Mouse (Mus musculus): ENCODE measurements around the gene Hdac11. TPM values are rescaled to one million over a fixed set of nuclear protein-coding genes. Genes with fewer than 3 reads are reported as not detected.

The Hdac11 gene
- total and polyA plus RNA-seq, 3 experiments = 17.4 to 22.7 (median 18.4) TPM

DNA sequence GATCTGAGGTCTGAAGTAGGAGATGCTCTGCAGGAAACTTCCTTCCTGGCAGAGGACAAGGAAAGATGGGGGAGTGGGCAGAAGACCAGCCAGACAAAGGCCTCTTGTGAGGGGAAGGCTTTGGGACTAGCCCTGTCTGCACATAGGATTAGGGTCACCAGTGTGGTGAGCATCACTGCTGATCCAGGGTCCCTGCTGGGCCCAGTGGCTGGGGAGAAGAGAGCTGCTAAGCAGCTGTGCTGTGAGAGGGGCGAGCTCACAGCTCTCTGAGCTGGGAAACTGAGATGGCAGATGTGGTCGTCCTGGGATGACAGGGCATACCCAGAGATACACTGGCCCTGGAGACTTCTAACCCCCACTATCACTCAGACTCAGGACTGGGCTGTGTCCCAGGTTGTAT, 35.0 kb downstream of the Hdac11 start:
- no peak for DNase-seq
- Histone ChIP-seq H3K27ac (no peak overlapping the region), H3K4me3 (no peak overlapping the region), H3K79me2 (replicated peaks; ENCODE audit: control insufficient read depth, insufficient read depth, low read length) (no peaks in the 10 kb centered on the region), H3K9ac (ENCODE audit: low read depth, low read length) (no peak overlapping the region), H3K27me3 (ENCODE audit: control insufficient read depth, insufficient read depth, low read length) (no peaks in the 10 kb centered on the region), H3K36me3 (ENCODE audit: control insufficient read depth, insufficient read depth, low read length) (no peaks in the 10 kb centered on the region), H3K4me1 (ENCODE audit: control insufficient read depth, insufficient read depth, low read length) (peaks cover 12% of the 10 kb centered on the region)
- TF ChIP-seq EP300 (IDR thresholded peaks at IDR 0.05; ENCODE audit: insufficient read depth, low read depth, low read length) = no peak
- TF ChIP-seq CTCF (IDR thresholded peaks at IDR 0.05) = no peak
- no peak for TF ChIP-seq POLR2A (IDR thresholded peaks at IDR 0.05; ENCODE audit: insufficient read depth, low read depth, low read length)
- WGBS = 78% methylated on average over 2 of the region's 2 CpGs
- intact Hi-C loops (cut with DNase I) = no loop called here

DNA sequence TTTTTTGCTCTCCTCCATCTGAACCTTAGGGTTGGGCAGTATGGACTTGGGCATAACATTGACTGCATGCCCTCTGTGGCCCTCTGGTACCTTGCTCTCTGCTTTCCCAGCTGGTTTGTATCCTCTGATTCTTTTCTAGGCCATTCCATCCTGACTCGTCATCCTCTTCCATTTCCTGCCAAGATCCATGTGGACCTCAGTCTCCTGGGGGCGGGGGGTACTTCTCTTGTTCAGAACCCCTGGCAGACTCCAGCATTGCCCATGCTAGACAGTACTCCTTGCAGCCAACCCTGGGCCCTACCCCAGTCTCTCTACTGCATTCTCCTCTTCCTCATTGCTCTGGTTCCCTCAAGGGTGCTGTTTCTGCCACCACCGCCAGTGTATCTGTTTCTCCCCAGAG, 36.0 kb downstream of the Hdac11 start:
- no peak overlapping the region for H3K4me3 ChIP-seq
- TF ChIP-seq EP300 (IDR thresholded peaks at IDR 0.05; ENCODE audit: insufficient read depth, low read depth, low read length) (no peak), CTCF (IDR thresholded peaks at IDR 0.05) (no peak), POLR2A (IDR thresholded peaks at IDR 0.05; ENCODE audit: insufficient read depth, low read depth, low read length) (no peak)
- no peak overlapping the region for H3K9ac ChIP-seq (ENCODE audit: low read depth, low read length)
- no peak for DNase-seq
- peaks cover 8% of the 10 kb centered on the region for H3K4me1 ChIP-seq (ENCODE audit: control insufficient read depth, insufficient read depth, low read length)
- no peaks in the 10 kb centered on the region for H3K27me3 ChIP-seq (ENCODE audit: control insufficient read depth, insufficient read depth, low read length)
- no peaks in the 10 kb centered on the region for H3K36me3 ChIP-seq (ENCODE audit: control insufficient read depth, insufficient read depth, low read length)
- 64% methylated on average over 3 of the region's 3 CpGs for whole genome bisulfite sequencing
- intact Hi-C loops (cut with DNase I) = no loop called here
- H3K27ac ChIP-seq = no peak overlapping the region
- no peaks in the 10 kb centered on the region for H3K79me2 ChIP-seq (replicated peaks; ENCODE audit: control insufficient read depth, insufficient read depth, low read length)

DNA sequence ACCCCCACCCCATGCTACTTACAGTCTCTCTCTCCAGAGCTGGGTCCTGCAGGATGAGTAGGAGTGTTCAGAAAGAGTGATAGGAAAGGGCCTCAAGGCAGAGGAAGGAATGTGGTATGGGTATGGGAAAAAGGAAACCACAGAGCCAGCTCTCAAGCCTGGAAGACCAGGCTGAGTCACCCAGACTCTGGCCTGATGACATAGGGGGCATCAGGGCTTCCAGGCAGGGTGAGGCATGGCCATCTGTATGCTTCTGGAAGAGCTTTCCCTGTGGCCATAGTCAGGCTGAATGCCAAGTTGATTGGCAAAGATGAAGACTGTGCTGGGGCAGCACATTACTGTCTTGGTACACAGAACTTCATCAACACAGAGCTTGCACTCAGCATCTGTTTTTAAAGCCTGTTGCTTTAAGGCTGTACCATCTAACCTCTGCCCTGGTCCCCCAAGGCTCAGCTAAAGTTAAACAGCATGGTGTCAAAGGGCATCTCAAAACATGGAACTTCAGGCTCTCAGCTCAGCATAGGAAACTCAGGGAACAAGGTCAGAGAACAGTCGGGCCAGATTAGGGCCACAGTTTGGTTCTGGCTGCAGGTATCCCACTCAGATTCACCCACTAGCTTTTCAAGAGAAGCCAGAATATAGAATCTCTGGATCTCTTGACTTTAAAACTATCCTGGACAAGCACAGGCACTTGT, 36.5 kb downstream of the Hdac11 start:
- Histone ChIP-seq H3K9ac (ENCODE audit: low read depth, low read length) (no peak overlapping the region), H3K79me2 (replicated peaks; ENCODE audit: control insufficient read depth, insufficient read depth, low read length) (no peaks in the 10 kb centered on the region), H3K4me3 (no peak overlapping the region), H3K36me3 (ENCODE audit: control insufficient read depth, insufficient read depth, low read length) (no peaks in the 10 kb centered on the region), H3K27me3 (ENCODE audit: control insufficient read depth, insufficient read depth, low read length) (no peaks in the 10 kb centered on the region), H3K27ac (no peak overlapping the region), H3K4me1 (ENCODE audit: control insufficient read depth, insufficient read depth, low read length) (peaks cover 2% of the 10 kb centered on the region; the same call in 1 of the 2 replicates)
- intact Hi-C loops (cut with DNase I) = no loop called here
- WGBS = 72% methylated on average over 1 of the region's 1 CpGs
- no peak for TF ChIP-seq EP300 (IDR thresholded peaks at IDR 0.05; ENCODE audit: insufficient read depth, low read depth, low read length)
- TF ChIP-seq CTCF (IDR thresholded peaks at IDR 0.05) = no peak
- no peak for TF ChIP-seq POLR2A (IDR thresholded peaks at IDR 0.05; ENCODE audit: insufficient read depth, low read depth, low read length)
- DNase-seq = no peak

DNA sequence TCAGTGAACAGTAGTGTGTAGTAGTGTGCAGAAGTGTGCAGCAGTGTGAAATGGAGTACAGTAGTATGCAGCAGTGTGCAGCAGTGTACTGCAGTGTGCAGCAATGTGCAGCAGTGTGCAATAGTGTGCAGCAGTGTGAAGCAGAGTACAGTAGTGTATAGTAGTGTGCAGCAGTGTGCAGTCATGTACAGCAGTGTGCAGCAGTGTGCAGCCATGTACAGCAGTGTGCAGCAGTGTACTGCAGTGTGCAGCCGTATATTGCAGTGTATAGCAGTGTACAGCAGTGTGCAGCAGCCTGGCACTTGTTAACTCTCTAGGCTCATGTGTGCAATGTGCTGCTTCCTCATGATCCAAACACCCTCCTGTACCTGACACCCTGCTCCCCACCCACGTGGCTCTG, 42.0 kb downstream of the Hdac11 start:
- intact Hi-C loops (cut with DNase I) = no loop called here
- WGBS = 72% methylated on average over 2 of the region's 2 CpGs

DNA sequence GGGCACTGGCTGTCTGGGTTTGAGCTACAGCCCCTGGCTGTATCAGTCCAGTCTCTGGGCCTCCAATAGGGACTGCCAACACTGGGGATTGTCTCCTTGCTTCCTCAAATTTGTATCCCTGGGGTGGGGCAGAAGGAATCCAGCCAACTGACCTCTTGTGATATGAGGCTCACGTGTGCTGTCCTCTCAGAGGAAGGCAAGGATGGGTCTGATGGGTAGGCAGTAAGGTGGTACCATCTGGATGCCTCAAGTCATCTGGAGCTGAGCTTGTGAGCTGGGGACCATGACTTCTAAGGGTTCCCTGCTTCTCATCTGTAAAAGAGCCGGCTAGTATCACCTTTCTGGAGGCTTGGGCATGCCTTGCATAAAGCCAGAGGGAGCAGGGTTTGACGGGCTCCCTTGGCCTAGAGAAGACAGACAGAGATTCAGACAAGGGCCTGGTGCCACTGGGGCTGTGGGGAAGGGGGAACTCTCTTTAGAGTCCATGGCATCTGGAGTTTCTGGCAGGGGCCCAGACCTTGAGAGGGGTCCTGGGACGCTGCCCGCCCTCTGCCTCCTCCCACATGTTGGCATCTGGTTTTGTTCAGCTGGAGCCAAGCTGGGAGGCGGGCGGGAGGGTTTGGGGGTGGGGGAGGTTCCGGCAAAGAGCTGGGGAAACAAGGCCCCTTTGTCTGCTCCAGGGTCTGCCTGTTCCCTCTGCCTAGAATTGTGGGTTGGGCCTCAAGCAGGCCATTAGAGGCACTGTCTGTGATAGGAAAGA, 44.1 kb downstream of the Hdac11 start:
- intact Hi-C loops (cut with DNase I) = no loop called here
- WGBS = 59% methylated on average over 8 of the region's 8 CpGs
- TF ChIP-seq EP300 (IDR thresholded peaks at IDR 0.05; ENCODE audit: insufficient read depth, low read depth, low read length) (no peak), POLR2A (IDR thresholded peaks at IDR 0.05; ENCODE audit: insufficient read depth, low read depth, low read length) (no peak), CTCF (IDR thresholded peaks at IDR 0.05) (no peak)
- no peaks in the 10 kb centered on the region for H3K27me3 ChIP-seq (ENCODE audit: control insufficient read depth, insufficient read depth, low read length)
- peaks cover 7% of the 10 kb centered on the region for H3K4me1 ChIP-seq (ENCODE audit: control insufficient read depth, insufficient read depth, low read length)
- DNase-seq = no peak
- no peaks in the 10 kb centered on the region for H3K36me3 ChIP-seq (ENCODE audit: control insufficient read depth, insufficient read depth, low read length)
- no peaks in the 10 kb centered on the region for H3K79me2 ChIP-seq (replicated peaks; ENCODE audit: control insufficient read depth, insufficient read depth, low read length)
- no peak overlapping the region for H3K9ac ChIP-seq (ENCODE audit: low read depth, low read length)
- H3K27ac ChIP-seq = no peak overlapping the region
- no peak overlapping the region for H3K4me3 ChIP-seq

More for the DNA sequence above, 42.0 kb downstream of the Hdac11 start:
- H3K27me3 ChIP-seq (ENCODE audit: control insufficient read depth, insufficient read depth, low read length) = no peaks in the 10 kb centered on the region
- no peaks in the 10 kb centered on the region for H3K36me3 ChIP-seq (ENCODE audit: control insufficient read depth, insufficient read depth, low read length)
- TF ChIP-seq CTCF (IDR thresholded peaks at IDR 0.05) = no peak
- TF ChIP-seq EP300 (IDR thresholded peaks at IDR 0.05; ENCODE audit: insufficient read depth, low read depth, low read length) = no peak
- no peak for TF ChIP-seq POLR2A (IDR thresholded peaks at IDR 0.05; ENCODE audit: insufficient read depth, low read depth, low read length)
- H3K79me2 ChIP-seq (replicated peaks; ENCODE audit: control insufficient read depth, insufficient read depth, low read length) = no peaks in the 10 kb centered on the region
- H3K4me3 ChIP-seq = no peak overlapping the region
- H3K27ac ChIP-seq = no peak overlapping the region
- H3K9ac ChIP-seq (ENCODE audit: low read depth, low read length) = no peak overlapping the region
- DNase-seq = no peak
- H3K4me1 ChIP-seq (ENCODE audit: control insufficient read depth, insufficient read depth, low read length) = peaks cover 7% of the 10 kb centered on the region

DNA sequence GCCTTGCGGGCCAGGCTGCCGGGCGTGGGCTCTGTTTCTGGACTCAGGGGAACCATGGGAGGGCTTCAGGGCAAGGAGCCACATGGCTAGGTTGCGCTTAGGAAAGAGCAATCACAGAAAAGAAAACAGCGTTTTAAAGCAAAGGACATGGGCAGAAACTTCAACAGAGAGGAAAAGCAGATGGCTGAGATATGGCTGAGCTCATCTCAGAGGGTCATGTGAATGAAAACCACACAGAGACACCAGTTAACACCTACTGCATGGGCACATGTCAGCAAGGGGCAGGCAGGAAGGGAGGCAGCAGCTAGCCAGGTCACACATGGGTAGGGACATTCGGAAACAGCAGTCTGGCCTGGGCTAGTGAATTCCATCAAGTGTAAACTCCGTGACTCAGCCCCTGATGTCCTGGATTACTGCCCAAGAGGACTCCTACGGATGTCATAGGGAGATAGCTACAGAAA, 45.4 kb downstream of the Hdac11 start:
- Histone ChIP-seq H3K4me3 (no peak overlapping the region), H3K4me1 (ENCODE audit: control insufficient read depth, insufficient read depth, low read length) (peaks cover 7% of the 10 kb centered on the region), H3K9ac (ENCODE audit: low read depth, low read length) (no peak overlapping the region), H3K79me2 (replicated peaks; ENCODE audit: control insufficient read depth, insufficient read depth, low read length) (no peaks in the 10 kb centered on the region), H3K27ac (peak overlapping the region; percentile 42), H3K36me3 (ENCODE audit: control insufficient read depth, insufficient read depth, low read length) (no peaks in the 10 kb centered on the region), H3K27me3 (ENCODE audit: control insufficient read depth, insufficient read depth, low read length) (no peaks in the 10 kb centered on the region)
- peak; percentile 67 to 73 for DNase-seq
- 32% methylated on average over 8 of the region's 8 CpGs for WGBS
- TF ChIP-seq CTCF (IDR thresholded peaks at IDR 0.05) (no peak), POLR2A (IDR thresholded peaks at IDR 0.05; ENCODE audit: insufficient read depth, low read depth, low read length) (no peak), EP300 (IDR thresholded peaks at IDR 0.05; ENCODE audit: insufficient read depth, low read depth, low read length) (0 out of 2 replicates have a peak, but pooled peaks have one; percentile 28)
- intact Hi-C loops (cut with DNase I) = no loop called here

All from heart, adult 2 months (tissue).